Mouse (Mus musculus): ENCODE data around the gene Agpat2. TPM values are rescaled to one million over a fixed set of nuclear protein-coding genes. Genes with fewer than 3 reads are reported as not detected.

Gene Agpat2
- polyA plus RNA-seq, 1 experiment from 2014 or later, result 4.6 TPM

GRCm38 (mm10) chr2:26635489-26636324 is 31.5 kb upstream of the Agpat2 start:
- Histone ChIP-seq H3K4me2 (no peak overlapping the region), H3K36me3 (replicated peaks) (peaks cover 31% of the 10 kb centered on the region), H3K27me3 (replicated peaks) (no peaks in the 10 kb centered on the region), H3K27ac (no peak overlapping the region), H3K4me3 (no peak overlapping the region), H3K9ac (no peak overlapping the region), H3K9me3 (no peaks in the 10 kb centered on the region), H3K4me1 (peaks cover 77% of the 10 kb centered on the region)
- ATAC-seq (replicated peaks), result no peak
- WGBS, result 73% methylated on average over 21 of the region's 21 CpGs

DNA sequence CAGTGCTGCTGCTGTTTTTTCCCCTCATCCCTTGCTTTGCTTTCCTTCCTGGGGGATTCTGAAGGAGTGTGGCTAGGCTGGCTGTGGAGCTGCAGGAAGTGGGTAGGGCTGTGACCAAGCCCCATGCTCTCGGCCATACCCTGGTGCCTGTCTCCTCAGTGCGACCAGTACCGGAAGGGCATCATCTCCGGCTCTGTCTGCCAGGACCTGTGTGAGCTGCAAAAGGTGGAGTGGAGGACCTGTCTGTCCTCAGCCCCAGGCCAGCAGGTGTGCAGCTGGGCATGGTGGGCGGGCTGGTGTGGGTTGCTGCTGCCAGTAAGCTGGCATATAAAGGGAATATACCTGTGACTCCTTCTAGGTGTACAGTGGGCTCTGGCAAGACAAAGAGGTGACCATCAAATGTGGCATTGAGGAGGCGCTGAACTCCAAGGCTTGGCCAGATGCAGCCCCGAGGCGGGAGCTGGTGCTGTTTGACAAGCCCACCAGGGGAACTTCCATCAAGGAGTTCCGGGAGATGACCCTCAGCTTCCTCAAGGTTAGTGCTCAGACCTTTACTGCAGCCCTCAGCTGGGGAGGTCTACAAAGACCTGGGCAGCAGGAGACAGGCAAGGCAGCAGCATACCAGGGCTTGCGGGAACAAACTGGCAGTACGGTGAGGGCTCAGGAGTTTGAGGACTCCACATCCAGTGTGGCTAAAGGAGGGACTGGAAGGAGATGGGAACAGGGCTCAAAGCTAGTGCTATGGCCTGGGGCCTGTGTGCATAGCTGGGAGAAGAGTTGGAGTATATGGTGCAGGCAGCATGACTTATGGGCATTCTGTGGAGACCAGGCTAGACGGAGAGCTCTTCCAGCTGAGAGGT is 30.6 kb upstream of the Agpat2 start:
- Histone ChIP-seq H3K36me3 (replicated peaks) (peaks cover 31% of the 10 kb centered on the region), H3K27ac (peak overlapping the region; percentile 1; the same call in 1 of the 2 replicates), H3K27me3 (replicated peaks) (no peaks in the 10 kb centered on the region), H3K4me3 (no peak overlapping the region), H3K9me3 (no peaks in the 10 kb centered on the region), H3K4me2 (no peak overlapping the region), H3K4me1 (peaks cover 82% of the 10 kb centered on the region), H3K9ac (no peak overlapping the region)
- 70% methylated on average over 12 of the region's 12 CpGs for WGBS
- no peak for ATAC-seq (replicated peaks)

- H3K36me3 ChIP-seq (replicated peaks), result peaks cover 31% of the 10 kb centered on the region
- WGBS, result 73% methylated on average over 4 of the region's 4 CpGs
- H3K9ac ChIP-seq, result no peak overlapping the region
- H3K27me3 ChIP-seq (replicated peaks), result no peaks in the 10 kb centered on the region
- H3K27ac ChIP-seq, result 0 out of 2 replicates have a peak overlapping the region, but pooled peaks have one; percentile 1
- H3K4me1 ChIP-seq, result peaks cover 87% of the 10 kb centered on the region
- no peak for ATAC-seq (replicated peaks)
- H3K9me3 ChIP-seq, result no peaks in the 10 kb centered on the region
- no peak overlapping the region for H3K4me2 ChIP-seq
- H3K4me3 ChIP-seq, result no peak overlapping the region
These were observed 29.8 kb upstream of the Agpat2 start for GRCm38 (mm10) chr2:26633953-26634530.

DNA sequence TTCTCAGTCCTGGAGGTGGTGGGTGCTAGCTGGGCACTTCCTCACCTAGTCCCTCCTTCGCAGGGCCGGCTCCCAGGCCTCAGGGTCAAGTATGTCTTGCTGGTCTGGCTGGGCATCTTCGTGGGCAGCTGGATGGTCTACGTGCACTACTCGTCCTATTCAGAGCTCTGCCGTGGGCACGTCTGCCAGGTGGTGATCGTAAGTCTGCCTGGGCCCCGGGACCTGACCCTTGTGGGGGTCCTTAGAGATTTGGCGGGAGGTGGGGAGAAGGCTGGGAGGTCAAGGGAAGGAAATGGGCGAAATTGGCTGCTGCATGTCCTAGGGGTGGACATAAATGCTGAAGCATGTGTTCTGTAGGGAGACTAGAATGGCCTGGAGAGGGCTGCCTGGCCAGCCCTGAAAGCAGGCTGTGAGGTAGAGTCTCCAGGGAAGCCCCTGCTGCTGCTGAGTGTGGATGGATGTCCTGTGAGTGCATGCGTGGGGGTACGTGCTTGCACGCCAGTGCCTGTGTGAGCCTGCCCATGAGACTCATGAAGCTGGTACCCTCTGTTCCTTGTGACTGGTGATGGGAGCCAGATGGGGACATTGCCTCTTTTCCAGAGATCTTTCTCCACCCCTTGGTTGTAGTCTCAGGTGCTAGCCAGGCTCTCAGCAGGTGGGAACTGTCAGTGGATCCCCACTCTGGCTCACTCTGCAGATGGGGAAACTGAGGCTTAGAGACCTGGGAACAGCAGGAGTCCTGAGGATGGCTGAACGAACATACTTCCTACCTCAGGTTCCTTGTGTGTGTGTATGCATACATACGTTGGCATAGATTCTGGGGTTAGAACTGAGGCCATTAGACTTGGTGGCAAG is 28.6 kb upstream of the Agpat2 start:
- Histone ChIP-seq H3K4me1 (peaks cover 76% of the 10 kb centered on the region), H3K4me2 (peak overlapping the region; percentile 13; the same call in 1 of the 2 replicates)

DNA sequence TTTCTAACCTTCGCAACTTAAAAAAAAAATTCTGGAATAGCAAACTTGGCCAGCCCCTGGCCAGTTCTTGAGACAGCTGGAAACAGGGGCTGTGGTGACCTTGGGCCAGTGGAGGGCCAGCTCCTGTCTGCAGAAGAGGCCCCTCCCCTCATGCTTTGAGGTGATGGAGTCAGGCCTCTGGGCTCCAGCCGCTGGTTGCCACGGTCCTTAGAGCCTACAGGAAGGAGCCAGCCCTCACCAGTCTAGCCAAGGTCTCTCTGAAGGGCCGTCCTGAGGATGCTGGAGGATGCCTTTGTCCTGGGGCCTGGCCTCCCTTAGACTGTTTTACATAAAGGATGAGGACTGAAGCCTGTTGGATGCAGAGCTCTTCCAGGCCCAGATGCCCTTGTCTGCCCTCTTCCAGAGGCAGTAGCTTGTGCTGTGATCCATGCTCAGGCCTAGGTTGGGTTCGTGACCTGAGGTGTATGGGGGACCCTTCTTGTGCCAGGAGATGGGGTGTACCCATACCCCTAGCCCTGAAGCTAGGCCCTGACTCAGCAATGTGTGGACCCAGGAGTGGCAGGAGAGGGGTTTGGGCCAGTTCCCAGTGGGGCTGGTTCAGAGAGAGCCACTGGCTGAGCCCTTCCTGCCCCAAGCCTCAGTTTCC is 24.7 kb upstream of the Agpat2 start:
- Histone ChIP-seq H3K4me1 (peaks cover 53% of the 10 kb centered on the region), H3K9ac (peak overlapping the region; percentile 90)
- 13% methylated on average over 5 of the region's 5 CpGs for WGBS

More for the DNA sequence above, 28.6 kb upstream of the Agpat2 start:
- 87% methylated on average over 16 of the region's 16 CpGs for WGBS
- Histone ChIP-seq H3K27me3 (replicated peaks) (no peaks in the 10 kb centered on the region), H3K9ac (peak overlapping the region; percentile 24; the same call in 1 of the 2 replicates), H3K9me3 (no peaks in the 10 kb centered on the region), H3K4me3 (no peak overlapping the region), H3K27ac (no peak overlapping the region), H3K36me3 (replicated peaks) (peaks cover 25% of the 10 kb centered on the region)
- ATAC-seq (replicated peaks), result no peak

DNA sequence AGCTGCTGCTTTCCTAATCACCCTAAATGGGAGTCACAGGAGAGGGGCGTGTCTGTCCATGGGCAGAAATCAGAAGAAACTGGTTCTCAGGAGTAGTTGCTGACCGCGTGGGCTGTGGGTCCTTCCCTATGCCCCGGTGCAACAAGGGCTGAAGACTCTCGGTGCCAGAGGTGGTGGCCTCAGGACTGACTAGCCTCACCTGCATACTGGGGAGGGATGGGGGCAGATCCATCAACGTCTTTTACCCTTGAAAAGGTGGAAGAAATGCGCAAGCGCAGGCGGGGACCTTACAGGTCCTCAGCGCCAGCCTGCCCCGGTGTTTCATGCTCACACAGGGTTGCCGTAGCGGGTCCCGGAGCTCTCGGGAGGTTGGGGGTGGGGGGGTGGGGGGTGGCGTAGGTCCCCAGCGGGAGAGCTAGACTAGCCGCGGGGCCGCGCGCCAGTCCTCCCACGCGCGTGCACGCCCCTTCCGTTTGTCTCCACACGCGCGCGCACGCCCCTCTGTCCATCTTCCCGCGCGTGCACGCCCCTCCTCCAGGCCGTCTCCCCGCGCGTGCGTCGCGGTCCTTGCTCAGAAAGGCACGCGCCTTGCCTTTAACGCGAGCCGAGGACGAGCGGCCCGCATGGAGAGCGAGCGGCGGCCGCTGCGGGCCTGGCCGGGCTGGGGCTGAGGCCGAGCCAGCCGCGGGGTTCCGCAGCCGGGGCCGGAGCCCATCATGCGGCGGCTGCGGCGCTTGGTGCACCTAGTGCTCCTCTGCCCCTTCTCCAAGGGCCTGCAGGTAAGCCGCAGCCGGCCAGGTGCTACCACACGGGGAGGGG is 23.9 kb upstream of the Agpat2 start, which contains the start of gene Fam69b:
Gene Fam69b (plus strand): TSS at position 537 of the 819 bp plus-strand sequence.
- Histone ChIP-seq H3K4me1 (peaks cover 46% of the 10 kb centered on the region), H3K9me3 (no peaks in the 10 kb centered on the region), H3K27ac (peak within 1 kb of the TSS; percentile 88), H3K27me3 (replicated peaks) (no peaks in the 10 kb centered on the region), H3K4me3 (peak within 1 kb of the TSS; percentile 68), H3K36me3 (replicated peaks) (no peaks in the 10 kb centered on the region), H3K9ac (peak within 1 kb of the TSS; percentile 90), H3K4me2 (peak within 1 kb of the TSS; percentile 92)
- WGBS, result under 1% methylated on average over 63 of the region's 70 CpGs
- ATAC-seq (replicated peaks), result peak; percentile 82

More for the DNA sequence above, 24.7 kb upstream of the Agpat2 start:
- ATAC-seq (replicated peaks), result peak; percentile 62
- H3K4me2 ChIP-seq, result peak overlapping the region; percentile 92
- H3K27me3 ChIP-seq (replicated peaks), result no peaks in the 10 kb centered on the region
- H3K36me3 ChIP-seq (replicated peaks), result no peaks in the 10 kb centered on the region
- H3K27ac ChIP-seq, result peak overlapping the region; percentile 88
- H3K4me3 ChIP-seq, result peak overlapping the region; percentile 68
- H3K9me3 ChIP-seq, result no peaks in the 10 kb centered on the region

DNA sequence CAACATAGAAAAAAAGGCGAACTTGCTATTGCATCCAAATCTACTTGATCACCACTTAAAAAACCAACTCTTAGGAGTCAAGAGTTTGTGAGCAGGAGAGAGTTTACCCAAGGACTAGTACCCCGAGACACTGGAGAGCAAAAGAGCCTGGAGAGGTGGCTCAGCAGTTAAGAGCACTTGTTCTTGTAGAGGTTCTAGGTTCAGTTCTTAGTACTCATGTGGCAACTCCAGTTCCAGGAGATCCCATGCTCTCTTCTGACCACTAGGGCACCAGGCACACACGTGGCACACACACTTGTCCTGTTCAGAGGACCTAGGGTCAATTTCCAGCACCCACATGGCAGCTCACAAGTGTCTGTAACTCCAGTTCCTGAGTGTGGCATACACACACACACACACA is 21.9 kb upstream of the Agpat2 start:
- Histone ChIP-seq H3K4me1 (peaks cover 32% of the 10 kb centered on the region), H3K9ac (no peak overlapping the region), H3K27ac (no peak overlapping the region), H3K27me3 (replicated peaks) (no peaks in the 10 kb centered on the region), H3K36me3 (replicated peaks) (no peaks in the 10 kb centered on the region), H3K4me2 (no peak overlapping the region), H3K4me3 (no peak overlapping the region), H3K9me3 (no peaks in the 10 kb centered on the region)
- 74% methylated on average over 3 of the region's 3 CpGs for WGBS
- no peak for ATAC-seq (replicated peaks)

GRCm38 (mm10) chr2:26625419-26625818 is 21.2 kb upstream of the Agpat2 start:
- 85% methylated on average over 3 of the region's 3 CpGs for WGBS
- Histone ChIP-seq H3K36me3 (replicated peaks) (no peaks in the 10 kb centered on the region), H3K4me1 (peaks cover 26% of the 10 kb centered on the region), H3K4me2 (no peak overlapping the region), H3K9me3 (no peaks in the 10 kb centered on the region), H3K4me3 (no peak overlapping the region), H3K27me3 (replicated peaks) (no peaks in the 10 kb centered on the region), H3K27ac (no peak overlapping the region), H3K9ac (no peak overlapping the region)
- ATAC-seq (replicated peaks), result no peak

- Histone ChIP-seq H3K4me1 (peaks cover 11% of the 10 kb centered on the region; the same call in 1 of the 2 replicates), H3K36me3 (replicated peaks) (no peaks in the 10 kb centered on the region), H3K9ac (no peak overlapping the region), H3K27me3 (replicated peaks) (no peaks in the 10 kb centered on the region), H3K27ac (no peak overlapping the region), H3K4me2 (no peak overlapping the region), H3K4me3 (no peak overlapping the region), H3K9me3 (no peaks in the 10 kb centered on the region)
- ATAC-seq (replicated peaks), result no peak
- WGBS, result 59% methylated on average over 5 of the region's 5 CpGs
These were observed 18.8 kb upstream of the Agpat2 start for GRCm38 (mm10) chr2:26622984-26623383.

- H3K4me2 ChIP-seq, result no peak overlapping the region
- WGBS, result 45% methylated on average over 2 of the region's 2 CpGs
- H3K9me3 ChIP-seq, result no peaks in the 10 kb centered on the region
- H3K4me3 ChIP-seq, result no peak overlapping the region
- H3K27ac ChIP-seq, result no peak overlapping the region
- peaks cover 6% of the 10 kb centered on the region; the same call in 1 of the 2 replicates for H3K4me1 ChIP-seq
- no peak overlapping the region for H3K9ac ChIP-seq
- no peak for ATAC-seq (replicated peaks)
- no peaks in the 10 kb centered on the region for H3K27me3 ChIP-seq (replicated peaks)
- no peaks in the 10 kb centered on the region for H3K36me3 ChIP-seq (replicated peaks)
These were observed 17.0 kb upstream of the Agpat2 start for GRCm38 (mm10) chr2:26621246-26621645.
